In genomic region chr1:184827175-184827701, GRCm38 (mm10) we compare ENCODE assay signal across 9 mouse cellular contexts. TPM values are rescaled to one million over a fixed set of nuclear protein-coding genes. Genes with fewer than 3 reads are reported as not detected.
DNase-seq lines count a peak whose midpoint lies in the region; ATAC-seq lines count a peak whose summit lies in the region.
"Had no signal": no experiment of that assay in that cellular context is flagged by ENCODE, and none has a peak within 500 bp of the region (broad histone marks: within the 10 kb centered on the region; RNA-seq: fewer than 3 reads in every experiment).

No protein-coding gene starts in this region.

- no peak for ATAC-seq in limb, embryonic 12.5 days (ENCODE audit: insufficient number of reproducible peaks, insufficient read depth, low FRiP score, low TSS enrichment, low read depth)
- ATAC-seq in stomach, embryonic 14.5 days (ENCODE audit: insufficient number of reproducible peaks, insufficient read depth, low FRiP score, low read depth): no peak

- H3K9ac ChIP-seq in limb, embryonic 12.5 days (replicated peaks): no peak overlapping the region
- no peak overlapping the region for H3K9ac ChIP-seq in stomach, embryonic 14.5 days (replicated peaks; ENCODE audit: low read depth, low read length)

- peak overlapping the region; percentile 27 for H3K4me2 ChIP-seq in limb, embryonic 12.5 days
- H3K4me2 ChIP-seq in stomach, embryonic 14.5 days (replicated peaks; ENCODE audit: low read depth, low read length): peak overlapping the region; percentile 5; the same call in 1 of the 2 replicates

- peaks cover 30% of the 10 kb centered on the region for H3K36me3 ChIP-seq in hindbrain, embryonic 10.5 days
- H3K36me3 ChIP-seq in limb, embryonic 12.5 days: peaks cover 32% of the 10 kb centered on the region
- peaks cover 20% of the 10 kb centered on the region for H3K36me3 ChIP-seq in stomach, embryonic 14.5 days (ENCODE audit: control insufficient read depth, insufficient read depth, low read length)

- 0 out of 2 replicates have a peak overlapping the region, but pooled peaks have one; percentile 35 for H3K27ac ChIP-seq in hindbrain, embryonic 10.5 days
- no peak overlapping the region for H3K27ac ChIP-seq in limb, embryonic 12.5 days
- H3K27ac ChIP-seq in stomach, embryonic 14.5 days (ENCODE audit: low read length): no peak overlapping the region

- WGBS in hindbrain, embryonic 10.5 days: 28% methylated on average over 23 of the region's 23 CpGs
- 31% methylated on average over 23 of the region's 23 CpGs for whole genome bisulfite sequencing in limb, embryonic 12.5 days
- WGBS in stomach, embryonic 14.5 days: 33% methylated on average over 23 of the region's 23 CpGs

- H3K27me3 ChIP-seq in hindbrain, embryonic 10.5 days (ENCODE audit: insufficient read depth, poor library complexity, severe bottlenecking): peaks cover 7% of the 10 kb centered on the region; the same call in 1 of the 2 replicates
- no peaks in the 10 kb centered on the region for H3K27me3 ChIP-seq in limb, embryonic 12.5 days
- no peaks in the 10 kb centered on the region for H3K27me3 ChIP-seq in stomach, embryonic 14.5 days (ENCODE audit: control insufficient read depth, insufficient read depth, low read length)

- peak; percentile 36 for DNase-seq in urinary bladder, postnatal 14 days (ENCODE audit: low spot score)
- no peak for DNase-seq in urinary bladder, postnatal 10 days (ENCODE audit: low spot score)
- no peak for DNase-seq in hindbrain, embryonic 10.5 days (ENCODE audit: low spot score)
- DNase-seq in right cerebral cortex, postnatal 4 days: no peak
- DNase-seq in gastrocnemius, postnatal 10 days: no peak
- DNase-seq in natural killer cell, adult 2 months (ENCODE audit: low spot score in 2 of 2): no peak

- H3K4me1 ChIP-seq in hindbrain, embryonic 10.5 days (replicated peaks): peaks cover 26% of the 10 kb centered on the region
- peaks cover 6% of the 10 kb centered on the region; the same call in 1 of the 2 replicates for H3K4me1 ChIP-seq in limb, embryonic 12.5 days (replicated peaks)
- H3K4me1 ChIP-seq in stomach, embryonic 14.5 days (ENCODE audit: control insufficient read depth, insufficient read depth, low read length): 0 out of 2 replicates have a peak, but pooled peaks cover 3% of the 10 kb centered on the region

- H3K9me3 ChIP-seq in hindbrain, embryonic 10.5 days: no peaks in the 10 kb centered on the region
- 0 out of 2 replicates have a peak, but pooled peaks cover 4% of the 10 kb centered on the region for H3K9me3 ChIP-seq in limb, embryonic 12.5 days
- no peaks in the 10 kb centered on the region for H3K9me3 ChIP-seq in stomach, embryonic 14.5 days (ENCODE audit: control insufficient read depth, low read depth, low read length)

- peak overlapping the region; percentile 29 for H3K4me3 ChIP-seq in hindbrain, embryonic 10.5 days
- no peak overlapping the region for H3K4me3 ChIP-seq in limb, embryonic 12.5 days (replicated peaks)
- H3K4me3 ChIP-seq in stomach, embryonic 14.5 days (ENCODE audit: low read depth, low read length): no peak overlapping the region

RNA-seq across cellular contexts. Expression of gene Marc1, which starts 16.1 kb away (rescaled TPM):
- polyA plus RNA-seq in hindbrain, embryonic 10.5 days (2016; fragmentation: Nextera tagmentation; extraction: Ambion mirVana): 0.12 TPM in 1 of 2 replicates, not detected in the other
- polyA plus RNA-seq in limb, embryonic 12.5 days (2016; fragmentation: Nextera tagmentation; extraction: Ambion mirVana): 0.17 TPM in 1 of 2 replicates, not detected in the other
- polyA plus RNA-seq in stomach, embryonic 14.5 days (2014; fragmentation: Nextera tagmentation; extraction: Ambion mirVana): 0.20 TPM in 1 of 2 replicates, not detected in the other
- total RNA-seq in gastrocnemius, postnatal 10 days (2021): under 1 TPM; 0.19 to 0.20 TPM
- total RNA-seq: left cerebral cortex, postnatal 25 days had no signal

RNA-seq across cellular contexts. Expression of gene Marc2, which starts 19.0 kb away (rescaled TPM):
- polyA plus RNA-seq in hindbrain, embryonic 10.5 days (2016; fragmentation: Nextera tagmentation; extraction: Ambion mirVana): 85.9 and 87.8 TPM in 2 replicates
- polyA plus RNA-seq in limb, embryonic 12.5 days (2016; fragmentation: Nextera tagmentation; extraction: Ambion mirVana): 124 and 136 TPM in 2 replicates
- 174 and 197 TPM in 2 replicates for polyA plus RNA-seq in stomach, embryonic 14.5 days (2014; fragmentation: Nextera tagmentation; extraction: Ambion mirVana)
- 100 to 1,000 TPM; 150 to 151 TPM for total RNA-seq in gastrocnemius, postnatal 10 days (2021)

RNA-seq across cellular contexts. Expression of gene C130074G19Rik, which starts 55.8 kb away (rescaled TPM):
- polyA plus RNA-seq in hindbrain, embryonic 10.5 days (2016; fragmentation: Nextera tagmentation; extraction: Ambion mirVana): 0.64 and 0.72 TPM in 2 replicates
- polyA plus RNA-seq in limb, embryonic 12.5 days (2016; fragmentation: Nextera tagmentation; extraction: Ambion mirVana): 0.84 and 1.1 TPM in 2 replicates
- polyA plus RNA-seq in stomach, embryonic 14.5 days (2014; fragmentation: Nextera tagmentation; extraction: Ambion mirVana): 1.9 and 2.1 TPM in 2 replicates
- total RNA-seq in gastrocnemius, postnatal 10 days (2021): 10 to 100 TPM; 32.8 to 36.1 TPM
